Mouse (Mus musculus) spleen, adult 18-20 months (tissue): ENCODE results near the gene P3h1.
A peak's percentile ranks its signal among the peaks of the same experiment; 100 is the strongest.

Source experiments
- DNase-seq, 2 experiments: peaks; one replicate each; pipeline ENCODE4 v3.0.0; 2022; ENCODE audit warnings: mixed read lengths in 2 of 2

Gene P3h1

DNA sequence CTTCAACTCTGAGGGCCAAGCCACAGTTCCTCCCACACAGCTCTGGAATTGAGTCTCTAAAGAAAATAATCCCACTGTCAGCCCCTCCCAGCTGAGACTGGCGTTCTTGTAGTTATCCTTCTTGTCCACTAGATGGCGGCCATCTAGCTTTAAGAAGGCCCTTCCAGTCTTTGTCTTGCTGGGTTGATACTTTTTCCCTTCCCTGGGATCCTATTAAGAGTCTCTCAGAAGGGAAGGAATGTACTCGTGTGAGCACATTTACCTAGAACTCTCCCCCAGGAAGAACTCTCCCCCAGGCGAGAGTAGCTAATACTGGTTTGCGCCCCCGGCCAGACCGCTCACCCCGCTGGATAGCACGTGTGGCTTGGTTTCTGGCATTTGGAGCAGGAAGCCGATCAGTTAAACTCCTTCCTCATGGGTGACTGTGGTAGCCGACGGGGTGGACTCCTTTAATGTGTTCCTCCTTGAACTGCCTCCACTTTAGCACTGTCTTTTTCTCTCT lies 6.5 kb downstream of the P3h1 start:
- peak in 1 of 2 experiments; percentile 16 for DNase-seq

DNA sequence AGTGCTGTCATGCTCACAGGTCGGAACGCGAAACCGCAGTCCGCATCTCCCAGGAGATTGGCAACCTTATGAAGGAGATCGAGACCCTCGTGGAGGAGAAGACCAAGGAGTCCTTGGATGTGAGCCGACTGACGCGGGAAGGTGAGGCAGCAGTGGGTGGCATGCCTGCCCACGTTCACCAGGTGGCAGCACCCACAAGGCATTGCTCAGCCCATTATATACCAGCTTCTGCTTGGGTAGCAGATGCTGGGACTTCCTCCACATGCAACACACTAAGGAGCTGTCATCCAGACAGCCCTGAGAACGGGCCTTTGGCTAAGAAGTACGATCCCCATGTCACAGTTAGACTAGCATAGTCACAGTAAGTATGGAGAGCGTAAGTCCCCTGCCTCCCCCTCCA lies 8.9 kb downstream of the P3h1 start:
- DNase-seq: peak in 1 of 2 experiments; percentile 19

DNA sequence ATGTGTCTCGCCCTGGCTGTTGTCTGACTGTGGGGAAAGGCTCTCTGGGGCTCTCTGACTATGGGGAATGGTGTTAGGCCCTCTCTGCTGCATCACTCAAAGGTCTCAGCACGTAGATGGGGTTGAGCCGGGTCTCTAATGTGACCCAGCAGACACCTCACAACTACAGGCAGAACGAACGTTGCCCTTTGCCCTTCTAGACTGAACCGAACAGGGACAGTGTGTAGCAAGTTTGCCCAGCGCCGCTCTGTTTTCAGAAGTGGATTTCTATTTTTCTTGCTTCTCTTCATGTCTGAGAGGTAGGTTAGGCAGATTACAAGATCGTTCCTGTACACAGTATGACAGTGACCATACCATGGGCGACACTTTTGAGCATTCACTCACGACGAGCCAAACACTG lies 9.9 kb downstream of the P3h1 start:
- no peak for DNase-seq

DNA sequence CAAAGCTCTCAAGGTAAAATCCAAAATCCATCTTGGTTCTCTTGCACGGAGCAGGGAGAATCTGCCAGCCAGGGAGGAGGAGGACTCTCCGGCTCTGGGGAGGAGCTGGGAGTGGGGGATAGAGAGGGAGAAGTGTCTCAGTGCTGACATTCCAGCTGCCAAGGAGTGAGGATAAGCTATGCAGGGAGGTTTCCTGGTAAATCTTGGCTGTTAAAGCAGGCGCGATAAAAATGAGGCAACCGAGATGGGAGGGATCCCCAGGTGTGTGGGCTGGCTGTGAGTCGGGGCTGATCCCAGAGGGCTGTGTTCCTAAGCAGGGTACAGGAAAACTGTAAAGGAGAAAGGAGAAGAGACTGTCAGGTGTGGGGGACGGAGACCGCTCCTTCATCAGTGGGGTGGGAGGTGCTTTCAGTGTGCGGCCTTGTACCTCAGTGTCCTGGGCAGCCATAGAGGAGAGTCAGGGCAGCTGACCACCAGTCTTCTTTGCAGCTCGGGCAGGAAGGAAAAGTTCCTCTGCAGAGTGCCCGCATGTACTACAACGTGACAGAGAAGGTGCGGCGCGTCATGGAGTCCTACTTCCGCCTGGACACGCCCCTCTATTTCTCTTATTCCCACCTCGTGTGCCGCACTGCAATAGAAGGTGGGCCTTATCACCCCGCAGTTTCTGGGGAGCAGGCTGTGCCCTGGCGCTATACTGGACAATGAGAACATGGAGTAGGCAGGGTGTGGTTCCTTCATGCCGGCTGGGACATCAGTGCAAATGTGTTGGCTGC lies 11.9 kb downstream of the P3h1 start:
- DNase-seq: no peak

DNA sequence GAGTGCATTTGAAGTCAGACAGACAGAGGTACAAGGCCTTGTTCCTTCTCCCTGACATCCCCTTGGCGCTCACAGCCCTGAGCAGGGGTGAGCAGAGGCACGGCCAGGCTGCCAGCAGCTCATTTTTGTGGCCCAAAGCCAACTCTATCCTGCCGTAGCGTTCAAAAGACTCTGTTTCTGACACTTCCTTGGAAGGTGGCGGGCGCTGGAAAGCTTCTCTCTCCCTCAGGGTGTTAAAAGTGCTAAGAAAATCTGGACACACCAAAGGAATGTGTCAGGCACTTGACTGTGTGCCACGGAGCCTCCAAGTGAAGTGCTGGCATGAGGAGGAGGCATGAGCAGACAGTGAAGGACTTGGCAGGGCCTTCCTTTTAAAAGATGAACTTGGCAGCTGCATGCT lies 12.8 kb downstream of the P3h1 start:
- DNase-seq: no peak

DNA sequence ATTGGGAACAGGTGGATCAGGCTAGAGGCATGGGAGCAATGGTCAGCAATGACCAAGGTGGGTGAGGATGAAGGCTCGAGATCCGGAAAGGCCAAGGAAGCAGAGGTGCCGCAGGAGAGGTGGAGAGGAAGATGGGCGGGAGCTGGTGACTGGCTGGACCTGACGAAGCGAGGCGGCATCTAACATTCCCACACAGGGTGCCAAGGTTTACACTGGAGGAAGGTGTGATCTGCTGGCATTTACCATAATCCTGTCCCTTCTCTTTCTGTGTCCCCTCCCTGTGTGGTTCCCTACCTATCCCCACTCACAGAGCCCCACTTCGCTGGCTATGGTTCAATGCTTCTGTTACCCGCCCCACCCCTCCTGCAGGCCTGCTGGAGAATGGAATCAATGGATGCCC lies 13.2 kb downstream of the P3h1 start:
- no peak for DNase-seq

DNA sequence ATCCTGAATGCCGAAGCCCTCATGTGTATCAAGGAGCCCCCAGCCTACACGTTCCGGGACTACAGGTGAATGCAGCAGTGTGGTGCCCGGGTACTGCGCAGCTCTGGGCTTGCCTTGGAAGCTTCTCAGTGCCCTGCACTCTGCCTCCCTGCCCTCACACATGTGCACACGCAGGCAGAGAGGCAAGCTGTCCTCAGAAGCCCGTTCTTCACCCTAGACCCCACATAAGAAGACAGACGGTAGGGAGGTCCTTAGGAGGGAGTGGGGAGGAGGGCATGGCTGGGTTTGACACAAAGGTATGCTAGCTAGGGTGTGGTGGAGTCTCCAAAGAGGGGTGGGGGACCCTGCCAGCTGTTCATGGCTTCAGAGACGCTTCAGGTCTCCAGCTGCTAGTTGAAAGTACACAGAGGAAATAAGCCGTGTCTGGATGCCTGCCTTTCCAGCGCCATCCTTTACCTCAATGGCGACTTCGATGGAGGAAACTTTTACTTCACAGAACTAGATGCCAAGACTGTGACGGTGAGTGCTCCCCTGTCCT lies 14.0 kb downstream of the P3h1 start:
- no peak for DNase-seq

DNA sequence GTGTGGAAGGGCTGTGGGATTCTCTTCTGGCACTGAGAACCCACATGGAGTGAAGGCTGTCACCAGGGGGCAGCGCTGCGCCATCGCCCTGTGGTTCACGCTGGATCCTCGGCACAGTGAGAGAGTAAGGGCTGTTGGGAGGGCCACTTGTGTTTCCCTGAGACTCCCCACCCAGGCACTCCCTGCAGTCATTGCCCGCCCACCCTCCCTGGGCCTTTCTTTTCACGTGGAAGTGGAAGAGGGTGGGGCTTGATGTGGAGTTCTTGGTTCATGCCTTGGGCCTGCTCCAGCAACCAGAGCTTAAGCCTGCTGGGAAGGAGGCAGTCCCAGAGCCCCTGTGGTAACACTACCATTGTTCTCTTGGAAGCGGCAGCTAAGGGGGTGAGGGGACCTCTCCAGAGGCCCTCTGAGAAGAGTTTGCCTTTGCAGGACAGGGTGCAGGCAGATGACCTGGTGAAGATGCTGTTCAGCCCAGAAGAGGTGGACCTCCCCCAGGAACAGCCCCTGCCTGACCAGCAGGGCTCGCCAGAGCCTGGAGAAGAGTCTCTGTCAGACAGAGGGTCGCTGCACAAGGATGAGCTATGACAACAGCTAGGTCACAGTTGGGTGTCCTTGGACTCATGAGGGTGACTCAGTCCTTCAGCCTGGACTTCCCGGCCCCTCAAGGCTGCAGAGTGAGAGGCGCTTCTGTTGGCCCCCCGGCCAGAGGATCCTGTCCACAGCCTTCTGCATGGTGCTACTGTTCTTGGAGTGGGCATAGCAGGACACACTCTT lies 14.9 kb downstream of the P3h1 start:
- DNase-seq: peak; percentile 36 to 78

DNA sequence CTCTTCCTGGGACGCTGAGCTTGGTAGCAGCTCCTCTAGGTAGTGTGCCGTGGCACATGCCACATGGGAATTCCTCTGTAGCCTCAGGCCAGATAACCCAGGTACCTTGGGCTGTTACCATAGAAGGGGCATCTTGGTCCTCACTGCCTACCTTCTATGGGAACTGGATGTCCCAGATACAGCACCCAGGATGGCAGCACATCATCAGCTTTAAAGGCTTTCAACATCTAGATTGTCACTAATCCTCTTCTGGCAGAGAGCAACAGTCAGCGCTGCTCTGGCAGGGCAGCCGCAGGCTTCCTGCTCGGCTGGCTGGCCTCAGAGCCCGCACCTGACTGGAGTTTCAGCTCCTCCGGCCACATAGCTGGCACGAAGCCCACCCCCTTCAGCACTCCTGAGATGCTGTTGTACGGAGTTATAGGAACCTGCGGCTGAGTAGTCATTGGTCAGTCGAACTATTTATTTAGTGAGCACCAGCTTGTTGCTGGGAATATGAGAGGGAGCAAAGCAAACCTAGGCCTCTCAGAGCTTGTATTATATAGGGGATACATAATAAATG lies 15.8 kb downstream of the P3h1 start:
- DNase-seq: no peak

DNA sequence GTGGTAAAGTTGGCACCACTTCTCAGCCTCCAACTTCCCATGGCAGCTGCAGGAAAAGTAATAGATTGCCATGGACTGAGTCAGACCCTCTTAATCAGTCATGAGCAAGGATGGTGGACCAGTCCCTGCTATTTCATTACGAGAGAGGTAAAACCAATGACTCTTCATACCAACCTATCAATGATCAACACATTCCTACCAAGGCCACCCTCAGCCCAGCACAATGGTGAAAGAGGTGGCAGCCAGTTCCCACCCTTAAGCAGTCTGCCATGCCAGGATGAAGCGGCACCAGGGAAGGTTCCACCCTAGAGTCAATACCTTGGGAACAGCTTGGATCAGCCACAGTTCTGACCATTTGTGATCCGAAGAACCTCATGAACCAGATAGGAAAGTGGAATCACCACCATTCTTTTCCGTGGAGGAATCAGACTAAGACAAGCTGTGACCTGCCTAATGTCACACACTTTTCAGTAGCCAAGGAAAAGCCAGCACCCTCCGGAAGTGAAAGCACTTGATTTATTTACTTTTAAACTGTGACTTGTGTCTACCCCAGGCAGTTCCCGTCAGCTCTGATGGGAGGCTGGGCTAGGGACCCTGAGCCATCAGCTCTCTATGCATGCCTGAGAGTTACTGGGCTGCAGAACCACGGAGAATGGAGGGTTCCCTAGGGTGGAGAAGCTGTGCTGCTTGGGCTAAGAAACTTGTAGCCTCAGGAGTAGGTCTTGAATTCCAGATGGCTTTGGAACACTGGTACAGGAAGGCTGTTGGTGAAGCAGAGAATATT lies 19.5 kb downstream of the P3h1 start:
- no peak for DNase-seq

DNA sequence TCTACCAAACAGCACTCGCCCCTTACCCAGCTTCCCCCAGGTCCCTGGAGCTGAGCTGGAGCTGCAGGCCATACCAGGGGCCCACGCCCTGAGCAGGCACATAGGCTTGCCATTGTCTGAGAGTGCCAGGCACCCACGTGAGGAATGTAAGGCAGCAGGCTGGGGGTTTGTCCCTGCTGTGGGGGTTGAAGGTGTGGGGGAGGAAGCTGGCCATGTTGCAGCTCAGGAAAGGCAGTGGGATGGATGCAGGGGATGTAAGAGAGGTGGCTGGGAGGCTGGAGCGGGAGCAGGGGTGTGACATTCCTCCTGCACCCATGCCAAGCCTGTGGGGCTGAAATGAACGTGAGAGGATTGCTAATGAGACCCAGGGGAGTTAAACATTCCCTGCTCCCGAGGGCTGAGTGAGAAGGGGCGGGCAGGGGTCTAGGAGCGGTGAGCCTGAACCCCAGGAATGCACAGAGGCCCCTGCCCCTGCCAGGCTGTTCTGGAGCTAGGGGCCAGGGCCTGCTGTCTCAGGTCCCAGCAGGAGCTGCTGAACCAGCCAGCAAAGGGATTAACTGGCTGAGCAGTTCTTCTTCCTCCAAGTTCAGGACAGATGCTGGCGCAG lies 21.4 kb downstream of the P3h1 start:
- no peak for DNase-seq

DNA sequence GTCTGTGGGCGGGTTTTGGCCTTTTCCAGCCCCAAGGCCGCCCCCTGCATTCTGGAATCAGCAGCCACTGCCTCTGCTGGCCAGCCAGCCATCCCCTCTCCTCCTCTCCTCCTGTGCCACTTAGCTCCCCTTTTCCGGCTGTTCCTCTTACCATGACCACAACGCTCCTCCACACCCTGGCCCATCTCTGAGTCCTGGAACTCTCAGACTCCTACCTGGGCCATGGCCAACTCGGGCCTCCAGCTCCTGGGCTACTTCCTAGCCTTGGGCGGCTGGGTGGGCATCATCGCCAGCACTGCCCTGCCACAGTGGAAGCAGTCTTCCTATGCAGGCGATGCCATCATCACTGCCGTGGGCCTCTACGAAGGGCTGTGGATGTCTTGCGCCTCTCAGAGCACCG lies 22.6 kb downstream of the P3h1 start, which contains the start of gene Cldn19:
Gene Cldn19, plus strand, starts transcription at position 64 of the 400 bp plus-strand sequence.
- DNase-seq: no peak

DNA sequence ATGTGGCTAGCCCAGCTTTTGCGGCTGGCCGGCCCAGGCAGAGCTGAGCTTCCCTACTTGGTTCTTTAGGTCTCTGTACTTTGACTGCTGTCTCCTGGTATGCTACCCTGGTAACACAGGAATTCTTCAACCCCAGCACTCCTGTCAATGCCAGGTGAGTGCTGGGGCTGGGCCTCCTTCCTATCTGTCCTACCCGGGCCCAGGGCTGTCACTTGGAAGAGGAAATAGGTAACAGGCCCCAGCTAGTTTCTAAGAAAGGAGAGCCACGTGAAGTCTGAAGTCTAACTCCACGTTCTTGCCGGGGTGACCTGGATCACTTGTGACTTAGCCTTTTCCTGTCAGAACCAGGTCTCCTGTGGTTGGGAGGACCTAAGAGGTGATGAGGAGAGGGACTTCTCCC lies 24.4 kb downstream of the P3h1 start:
- no peak for DNase-seq

DNA sequence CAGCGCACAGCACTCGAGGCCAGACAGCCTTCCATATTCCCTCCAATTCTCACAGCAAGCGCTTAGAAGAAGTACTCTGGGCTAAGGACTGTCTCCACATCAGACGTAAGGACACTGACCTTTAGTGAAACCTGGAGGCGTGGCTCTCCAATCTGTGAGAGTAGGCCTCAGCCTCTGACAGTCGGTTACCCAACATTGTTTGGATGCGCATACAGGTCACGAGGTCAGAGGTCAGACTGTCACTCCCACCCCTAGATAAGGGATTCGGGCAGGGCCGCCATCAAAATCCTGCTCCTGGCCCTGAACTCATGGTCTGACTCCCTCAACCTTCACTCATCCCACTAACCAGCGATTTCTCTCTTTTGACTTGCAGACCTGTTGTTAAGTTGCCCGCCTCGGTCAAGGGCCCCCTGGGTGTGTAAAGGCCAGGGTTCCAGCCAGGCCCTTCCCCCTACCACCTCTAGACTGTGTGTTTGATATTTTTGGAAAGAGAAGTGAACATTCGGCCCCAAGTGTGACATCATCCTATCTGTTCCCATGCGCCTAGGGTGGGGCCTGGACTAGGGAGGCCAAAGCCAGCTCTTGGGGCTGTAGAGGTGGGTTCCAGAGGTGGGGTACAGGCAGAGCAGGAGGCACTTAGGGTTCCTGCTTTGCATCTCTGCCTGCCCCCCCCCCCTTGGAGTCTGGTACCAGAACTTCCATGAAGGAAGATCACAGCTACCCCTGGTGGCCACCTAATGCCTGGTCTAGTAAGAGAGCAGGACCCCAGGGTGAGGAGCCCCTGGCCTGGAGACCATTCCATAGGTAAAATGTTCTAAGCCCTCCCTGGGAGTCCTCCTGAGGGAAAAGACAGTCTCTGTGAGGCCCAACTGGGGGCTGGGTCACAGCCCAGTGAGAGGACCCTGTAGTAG lies 26.9 kb downstream of the P3h1 start:
- no peak for DNase-seq

DNA sequence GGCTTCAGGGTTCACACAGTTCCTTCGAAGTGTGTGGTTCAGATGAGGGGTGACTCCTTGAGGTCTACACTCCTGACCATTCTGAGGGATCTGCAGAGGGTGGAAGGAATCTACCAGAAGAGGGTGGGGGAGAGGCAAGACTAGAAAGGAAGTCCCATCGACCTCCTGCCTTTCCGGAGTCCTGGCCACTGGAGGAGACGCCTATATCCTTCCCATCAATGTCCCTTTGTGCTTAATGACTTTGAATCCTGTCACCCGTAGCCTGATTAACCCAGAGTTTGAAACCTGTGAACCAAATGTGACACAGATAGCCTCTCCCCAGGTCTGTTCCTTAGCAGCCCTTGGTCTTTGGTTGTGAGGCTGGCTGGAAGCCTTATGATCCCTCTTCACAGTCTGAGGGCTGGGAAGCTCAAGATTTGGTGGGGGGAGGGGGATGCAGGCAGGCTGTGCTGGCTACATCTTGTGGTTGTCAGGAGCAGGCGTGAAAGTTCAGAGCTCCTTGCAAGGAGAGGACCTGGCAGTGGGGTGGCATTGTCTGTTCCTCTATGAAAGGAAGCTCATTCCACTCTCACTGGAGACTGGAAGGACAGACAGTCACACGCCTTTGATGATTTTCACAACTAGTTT lies 28.5 kb downstream of the P3h1 start:
- no peak for DNase-seq

DNA sequence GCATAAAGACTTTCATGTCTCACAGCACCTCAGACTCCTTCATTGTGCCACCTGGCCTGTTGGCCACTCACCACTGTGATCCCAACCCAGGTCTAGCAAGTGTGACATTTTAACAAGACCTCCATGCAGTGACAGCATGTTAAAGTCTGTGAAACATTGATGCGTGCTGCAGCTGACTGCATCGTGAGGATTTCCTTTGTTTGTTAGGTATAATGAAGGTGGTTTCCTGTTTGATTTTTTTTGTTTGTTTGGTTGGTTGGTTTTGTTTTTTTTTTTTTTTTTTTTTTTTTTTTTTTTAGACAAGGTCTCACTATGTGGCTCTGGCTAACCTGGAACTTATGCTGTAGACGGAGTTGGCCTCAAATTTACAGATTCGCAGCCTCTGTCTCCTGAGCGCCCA lies 29.8 kb downstream of the P3h1 start:
- DNase-seq: no peak

DNA sequence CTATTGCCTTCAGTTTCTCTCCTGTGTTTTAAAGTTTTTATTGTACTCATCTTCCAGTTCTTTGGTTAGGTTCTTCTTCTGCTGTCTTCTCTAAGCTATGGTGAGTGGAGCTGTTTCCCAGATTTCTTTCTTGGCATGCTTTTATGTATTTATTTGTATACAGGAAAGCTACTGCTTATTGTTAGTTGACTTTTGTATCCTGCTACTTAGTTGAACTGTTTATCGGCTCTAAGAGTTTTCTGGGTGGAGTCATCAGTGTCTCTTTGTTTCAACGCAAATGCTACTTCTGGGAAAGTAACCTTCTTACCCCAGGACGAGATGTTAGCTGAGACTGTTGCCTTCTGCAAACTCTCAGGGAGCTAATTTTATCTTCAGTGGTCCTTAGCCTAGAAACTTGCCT lies 30.7 kb downstream of the P3h1 start:
- DNase-seq: no peak

DNA sequence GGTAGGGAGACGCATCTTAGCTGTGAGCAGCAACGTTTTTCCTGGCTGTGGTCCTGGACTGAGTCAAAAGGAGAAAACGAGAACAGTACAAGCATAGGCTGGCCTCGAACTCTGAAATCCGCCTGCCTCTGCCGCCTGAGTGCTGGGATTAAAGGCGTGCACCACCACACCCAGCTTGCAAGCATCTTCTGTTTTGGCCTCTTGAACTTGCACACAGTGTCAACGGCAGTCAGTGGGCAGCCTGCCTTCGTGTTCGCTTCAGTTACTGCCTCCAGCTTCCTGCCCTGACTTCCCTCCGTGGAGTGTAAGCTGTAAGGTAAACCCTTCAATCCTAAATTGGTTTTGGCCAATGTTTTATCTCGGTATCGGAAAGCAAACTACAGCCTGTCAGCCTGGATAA lies 33.9 kb downstream of the P3h1 start:
- DNase-seq: no peak

DNA sequence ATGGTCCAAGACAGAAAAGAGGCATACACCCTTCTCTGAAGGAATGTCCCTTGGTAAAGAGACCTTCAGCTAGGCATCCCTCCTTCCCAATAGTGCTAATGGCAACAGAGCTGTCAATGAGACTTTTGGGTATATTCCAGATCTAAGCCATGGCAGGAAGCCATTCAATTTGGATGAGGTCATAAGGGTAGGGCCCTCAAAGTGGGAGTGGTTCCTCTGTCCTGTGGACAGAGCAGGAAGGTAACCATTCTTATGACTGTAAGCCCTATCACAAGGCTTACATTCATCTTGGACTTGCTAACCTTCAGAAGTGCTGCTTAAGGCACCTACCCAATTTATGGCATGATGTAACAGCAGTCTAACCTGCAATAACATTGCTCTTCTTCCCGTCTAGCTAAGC lies 41.9 kb downstream of the P3h1 start:
- DNase-seq: no peak

DNA sequence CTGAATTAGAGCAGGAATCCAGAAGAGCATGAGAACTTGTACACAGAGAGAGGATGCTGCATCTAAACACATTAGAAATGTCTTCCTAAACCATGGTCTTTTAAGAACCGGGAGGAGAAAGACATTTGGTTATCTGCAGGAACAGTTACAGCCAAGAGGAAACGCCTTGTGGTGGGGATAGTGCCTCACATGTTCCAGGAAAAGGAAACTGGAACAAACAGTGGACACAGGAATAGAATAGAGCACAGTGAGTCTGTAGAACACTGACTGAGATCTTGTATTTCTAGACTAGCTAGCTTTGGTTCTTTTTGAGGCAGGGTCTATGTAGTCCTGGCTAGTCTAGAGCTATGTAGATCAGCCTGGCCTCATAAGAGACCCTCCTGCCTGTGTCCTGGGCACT lies 42.5 kb downstream of the P3h1 start:
- no peak for DNase-seq

DNA sequence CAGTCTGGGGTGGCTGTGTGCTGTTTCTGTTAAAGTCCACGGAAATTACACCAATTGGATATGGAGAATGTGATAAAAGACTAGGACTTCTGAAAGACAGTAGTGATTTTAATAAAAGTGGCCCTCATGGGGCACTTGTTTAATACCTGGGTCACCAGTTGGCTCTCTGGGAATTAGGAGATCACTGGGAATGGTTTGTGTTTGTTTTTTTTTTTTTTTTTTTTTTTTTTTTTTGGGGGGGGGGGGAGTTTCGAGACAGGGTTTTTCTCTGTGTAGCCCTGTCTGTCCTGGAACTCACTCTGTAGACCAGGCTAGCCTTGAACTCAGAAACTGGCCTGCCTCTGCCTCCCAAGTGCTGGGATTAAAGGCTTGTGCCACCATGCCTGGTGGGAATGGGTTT lies 43.0 kb downstream of the P3h1 start:
- no peak for DNase-seq
